Mouse (Mus musculus) midbrain, embryonic 15.5 days (tissue): ENCODE results near the gene Olfr215. TPM values are rescaled to one million over a fixed set of nuclear protein-coding genes. Genes with fewer than 3 reads are reported as not detected.
"Not testable (repeated sequence)": the region's sequence is repeated elsewhere in the genome, so short reads cannot be mapped to it uniquely, and the experiment has no call there.

Experiments
- ATAC-seq: fragments of 200-750 bp; cut with Nextera tagmentation; replicated peaks from 2 replicates; pipeline ENCODE4 v1.8.0; 2017; ENCODE audit warnings: moderate TSS enrichment
- H3K27ac ChIP-seq: fragments of 300-500 bp; sonication (generic); 2 replicates; pipeline ENCODE4 v1.5.1; 2015; ENCODE audit warnings: mild to moderate bottlenecking, inconsistent platforms
- H3K27me3 ChIP-seq: fragments of 300-500 bp; sonication (generic); replicated peaks from 2 replicates; pipeline ENCODE4 v1.6.1; 2015; ENCODE audit warnings: inconsistent platforms
- H3K36me3 ChIP-seq: fragments of 300-500 bp; sonication (generic); replicated peaks from 2 replicates; pipeline ENCODE4 v1.6.1; 2015; ENCODE audit warnings: inconsistent platforms
- H3K4me1 ChIP-seq: fragments of 300-500 bp; sonication (generic); 2 replicates; pipeline ENCODE4 v1.6.1; 2015; ENCODE audit warnings: inconsistent platforms
- H3K4me2 ChIP-seq: fragments of 300-500 bp; sonication (generic); 2 replicates; pipeline ENCODE4 v1.6.1; 2015; ENCODE audit warnings: inconsistent platforms, mild to moderate bottlenecking, moderate library complexity
- H3K4me3 ChIP-seq: fragments of 300-500 bp; sonication (generic); 2 replicates; pipeline ENCODE4 v1.5.1; 2015; ENCODE audit warnings: mild to moderate bottlenecking, inconsistent platforms
- H3K9ac ChIP-seq: fragments of 300-500 bp; sonication (generic); 2 replicates; pipeline ENCODE4 v1.6.1; 2015; ENCODE audit warnings: mild to moderate bottlenecking, inconsistent platforms
- H3K9me3 ChIP-seq: fragments of 300-500 bp; sonication (generic); 2 replicates; pipeline ENCODE4 v1.6.1; 2016; ENCODE audit warnings: inconsistent platforms
- WGBS: fragments of 180-500 bp; shearing (Covaris S2); methylation state at CpG from one replicate; pipeline ENCODE4 v1.1.7; 2015; ENCODE audit warnings: mixed read lengths; 5-methylcytosine and 5-hydroxymethylcytosine counted together
- polyA plus RNA-seq: library from polyadenylated mRNA; unstranded; fragments of >200 nt; fragmentation: Nextera tagmentation; extraction: Ambion mirVana; gene quantifications from 2 replicates; pipeline ENCODE4 v1.2.1, GENCODE M21; 2015

The Olfr215 gene
- polyA plus RNA-seq, 1 experiment from 2014 or later: not detected

DNA sequence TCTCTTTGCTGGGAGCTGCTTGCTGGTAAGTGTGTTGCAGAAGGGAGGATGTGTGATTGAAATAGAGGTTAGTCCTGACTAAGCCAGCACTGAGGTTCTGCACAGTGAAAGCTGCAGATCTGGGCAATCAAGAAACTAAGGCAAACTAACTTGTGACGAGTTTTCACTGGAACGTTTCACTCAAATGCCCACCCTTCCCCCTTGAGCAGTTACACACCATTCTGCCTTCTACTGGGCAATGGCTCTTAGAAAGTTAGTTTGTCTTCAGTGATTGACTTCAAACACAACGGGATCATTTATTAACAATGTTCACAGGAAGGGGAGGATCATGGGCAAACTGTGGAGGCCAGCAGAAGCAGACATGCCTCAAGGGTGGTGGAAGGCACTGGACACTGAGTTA lies 29.0 kb downstream of the Olfr215 start:
- H3K9ac ChIP-seq: no peak overlapping the region
- WGBS: 76% methylated on average over 3 of the region's 3 CpGs
- no peaks in the 10 kb centered on the region for H3K9me3 ChIP-seq
- no peaks in the 10 kb centered on the region for H3K27me3 ChIP-seq
- H3K36me3 ChIP-seq: no peaks in the 10 kb centered on the region
- H3K4me1 ChIP-seq: no peaks in the 10 kb centered on the region
- ATAC-seq: no peak
- H3K4me2 ChIP-seq: no peak overlapping the region
- H3K4me3 ChIP-seq: no peak overlapping the region
- H3K27ac ChIP-seq: no peak overlapping the region

- WGBS: 68% methylated on average over 1 of the region's 1 CpGs
- no peak within 1 kb of the TSS for H3K9ac ChIP-seq
- no peaks in the 10 kb centered on the region for H3K27me3 ChIP-seq
- no peaks in the 10 kb centered on the region for H3K4me1 ChIP-seq
- H3K4me3 ChIP-seq: no peak within 1 kb of the TSS
- H3K36me3 ChIP-seq: no peaks in the 10 kb centered on the region
- H3K4me2 ChIP-seq: no peak within 1 kb of the TSS
- no peak within 1 kb of the TSS for H3K27ac ChIP-seq
- no peaks in the 10 kb centered on the region for H3K9me3 ChIP-seq
- ATAC-seq: no peak
Measured at GRCm38 (mm10) chr6:116553935-116554334, 30.1 kb downstream of the Olfr215 start, which contains the start of gene Olfr214. Olfr214 (plus strand) TSS chr6:116554235.

GRCm38 (mm10) chr6:116550841-116551240 lies 33.2 kb downstream of the Olfr215 start, which contains the start of gene Gm5580:
Gm5580 (plus strand) TSS chr6:116551141.
- H3K4me3 ChIP-seq, H3K27ac ChIP-seq, H3K4me1 ChIP-seq, H3K4me2 ChIP-seq, H3K36me3 ChIP-seq, H3K9ac ChIP-seq, ATAC-seq, H3K9me3 ChIP-seq, H3K27me3 ChIP-seq: not testable (repeated sequence)
- 96% methylated on average over 11 of the region's 11 CpGs for WGBS

DNA sequence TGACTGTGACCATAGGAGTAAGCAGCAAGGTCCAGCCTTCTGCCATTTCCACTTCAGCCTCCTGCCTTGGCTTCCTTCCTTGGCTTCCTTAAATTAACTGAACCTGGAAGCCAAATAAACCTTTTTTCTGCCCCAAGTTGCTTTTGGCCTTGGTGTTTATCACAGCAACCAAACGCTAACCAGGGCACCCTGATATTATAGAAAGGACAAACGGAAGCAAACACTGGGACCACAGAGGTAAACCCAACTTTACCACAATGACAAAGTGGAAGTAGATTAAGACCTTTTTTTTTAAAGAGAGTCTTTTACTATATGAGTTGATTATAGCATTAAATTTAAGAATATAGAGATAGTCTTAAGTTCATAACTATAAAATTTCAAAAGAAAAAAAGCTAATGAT lies 41.5 kb downstream of the Olfr215 start:
- Histone ChIP-seq H3K9me3 (no peaks in the 10 kb centered on the region), H3K4me3 (no peak overlapping the region), H3K4me2 (no peak overlapping the region), H3K4me1 (no peaks in the 10 kb centered on the region), H3K27ac (no peak overlapping the region), H3K9ac (no peak overlapping the region), H3K36me3 (no peaks in the 10 kb centered on the region), H3K27me3 (no peaks in the 10 kb centered on the region)
- ATAC-seq: no peak
- 88% methylated on average over 2 of the region's 2 CpGs for WGBS

DNA sequence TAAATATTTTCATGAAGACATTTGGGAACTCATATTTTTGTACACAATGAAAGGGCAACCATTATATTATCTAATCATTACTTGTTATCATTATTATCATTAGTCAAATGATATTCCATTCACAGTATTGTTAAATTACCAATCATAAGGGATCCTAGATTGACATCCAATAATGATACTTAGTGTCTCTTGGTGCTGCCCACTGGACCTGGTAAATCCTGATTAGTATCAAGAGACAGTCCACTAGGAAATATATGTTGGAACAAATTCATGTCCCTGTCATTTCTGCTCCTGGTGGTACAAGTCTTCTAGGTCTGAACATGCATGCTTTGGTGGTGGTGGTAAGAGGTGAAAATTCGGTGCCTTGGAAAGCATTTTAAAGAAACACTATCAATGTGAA lies 45.8 kb downstream of the Olfr215 start, which contains the start of gene Olfr213:
TSS of gene Olfr213 (plus strand) at position 301 of the 400 bp plus-strand sequence.
- H3K4me1 ChIP-seq: no peaks in the 10 kb centered on the region
- no peaks in the 10 kb centered on the region for H3K9me3 ChIP-seq
- H3K27ac ChIP-seq: no peak within 1 kb of the TSS
- no peak within 1 kb of the TSS for H3K4me3 ChIP-seq
- no peak within 1 kb of the TSS for H3K9ac ChIP-seq
- H3K36me3 ChIP-seq: no peaks in the 10 kb centered on the region
- 88% methylated on average over 1 of the region's 1 CpGs for WGBS
- no peak within 1 kb of the TSS for H3K4me2 ChIP-seq
- H3K27me3 ChIP-seq: no peaks in the 10 kb centered on the region
- no peak for ATAC-seq

Other genes starting within 250 kb of the Olfr215 start
- gene March8, start 246.2 kb downstream of the Olfr215 start, polyA plus RNA-seq: 74.7 and 82.0 TPM in 2 replicates
- gene Alox5, start 123.0 kb downstream of the Olfr215 start, polyA plus RNA-seq: 0.30 and 0.79 TPM in 2 replicates
- gene Olfr211, start 95.1 kb downstream of the Olfr215 start, polyA plus RNA-seq: not detected in 2 replicates
- 0.06 TPM in 1 of 2 replicates, not detected in the other for gene Olfr212, start 77.7 kb downstream of the Olfr215 start, polyA plus RNA-seq
- not detected in 2 replicates for gene Olfr213, start 45.7 kb downstream of the Olfr215 start, polyA plus RNA-seq
- 0.34 and 0.54 TPM in 2 replicates for gene Gm5580, start 33.1 kb downstream of the Olfr215 start, polyA plus RNA-seq
- gene Olfr214, start 30.0 kb downstream of the Olfr215 start, polyA plus RNA-seq: not detected in 2 replicates
- gene Zfp422, start 44.8 kb upstream of the Olfr215 start, polyA plus RNA-seq: 148 and 151 TPM in 2 replicates
- gene Depp1, start 66.4 kb upstream of the Olfr215 start, polyA plus RNA-seq: 8.7 and 10.0 TPM in 2 replicates
- gene Rassf4, start 89.8 kb upstream of the Olfr215 start, polyA plus RNA-seq: 10.4 and 10.6 TPM in 2 replicates
- gene Tmem72, start 132.7 kb upstream of the Olfr215 start, polyA plus RNA-seq: 0.47 and 0.70 TPM in 2 replicates